Mouse (Mus musculus) cerebellum, postnatal 14 days (tissue): Measurements from ENCODE around the gene Cbwd1.

Experiments used
- DNase-seq, 2 experiments: peaks; one replicate each; pipeline ENCODE4 v3.0.0; 2021; ENCODE audit warnings: mixed read lengths in 2 of 2

Gene Cbwd1

GRCm38 (mm10) chr19:24961172-24961962, at the start of gene Cbwd1:
Cbwd1 (minus strand) TSS chr19:24961610.
- DNase-seq, result peak; percentile 97 to 98

GRCm38 (mm10) chr19:25008509-25008908, 47.1 kb upstream of the Cbwd1 start:
- no peak for DNase-seq

- no peak for DNase-seq
Measured at GRCm38 (mm10) chr19:25006686-25007085, 45.3 kb upstream of the Cbwd1 start.

GRCm38 (mm10) chr19:25003810-25004209, 42.4 kb upstream of the Cbwd1 start:
- no peak for DNase-seq

- no peak for DNase-seq
Measured at GRCm38 (mm10) chr19:25002828-25003227, 41.4 kb upstream of the Cbwd1 start.

GRCm38 (mm10) chr19:25002032-25002431, 40.6 kb upstream of the Cbwd1 start:
- no peak for DNase-seq

- DNase-seq, result no peak
Measured at GRCm38 (mm10) chr19:25000153-25000552, 38.7 kb upstream of the Cbwd1 start.

GRCm38 (mm10) chr19:24999201-24999886, 37.9 kb upstream of the Cbwd1 start, which contains the start of gene Dock8:
Dock8 (plus strand) TSS chr19:24999534.
- peak; percentile 32 to 50 for DNase-seq

- no peak for DNase-seq
Measured at GRCm38 (mm10) chr19:24998561-24998960, 37.2 kb upstream of the Cbwd1 start.

- DNase-seq, result no peak
Measured at GRCm38 (mm10) chr19:24996815-24997704, 35.6 kb upstream of the Cbwd1 start.

- no peak for DNase-seq
Measured at GRCm38 (mm10) chr19:24994900-24995299, 33.5 kb upstream of the Cbwd1 start.

- no peak for DNase-seq
Measured at GRCm38 (mm10) chr19:24993526-24993925, 32.1 kb upstream of the Cbwd1 start.

- DNase-seq, result no peak
Measured at GRCm38 (mm10) chr19:24990138-24990822, 28.9 kb upstream of the Cbwd1 start.

- no peak for DNase-seq
Measured at GRCm38 (mm10) chr19:24988831-24989230, 27.4 kb upstream of the Cbwd1 start.

- DNase-seq, result no peak
Measured at GRCm38 (mm10) chr19:24987355-24987754, 25.9 kb upstream of the Cbwd1 start.

- no peak for DNase-seq
Measured at GRCm38 (mm10) chr19:24985045-24985444, 23.6 kb upstream of the Cbwd1 start.

- DNase-seq, result no peak
Measured at GRCm38 (mm10) chr19:24983857-24984498, 22.6 kb upstream of the Cbwd1 start.

GRCm38 (mm10) chr19:24983050-24983449, 21.6 kb upstream of the Cbwd1 start:
- DNase-seq, result no peak

- DNase-seq, result peak; percentile 72 to 73
Measured at GRCm38 (mm10) chr19:24981294-24981693, 19.9 kb upstream of the Cbwd1 start.

- no peak for DNase-seq
Measured at GRCm38 (mm10) chr19:24978852-24979842, 17.7 kb upstream of the Cbwd1 start.

- no peak for DNase-seq
Measured at GRCm38 (mm10) chr19:24977991-24978390, 16.6 kb upstream of the Cbwd1 start.
